Mouse (Mus musculus) ovary, adult 18-20 months (tissue): ENCODE data around the gene Dynlt1c.
"Not testable (repeated sequence)": the region's sequence is repeated elsewhere in the genome, so short reads cannot be mapped to it uniquely, and the experiment has no call there.

ENCODE experiments used
- DNase-seq: peaks from one replicate; pipeline ENCODE4 v3.0.0; 2022; ENCODE audit warnings: low spot score, mixed read lengths

Gene Dynlt1c

DNA sequence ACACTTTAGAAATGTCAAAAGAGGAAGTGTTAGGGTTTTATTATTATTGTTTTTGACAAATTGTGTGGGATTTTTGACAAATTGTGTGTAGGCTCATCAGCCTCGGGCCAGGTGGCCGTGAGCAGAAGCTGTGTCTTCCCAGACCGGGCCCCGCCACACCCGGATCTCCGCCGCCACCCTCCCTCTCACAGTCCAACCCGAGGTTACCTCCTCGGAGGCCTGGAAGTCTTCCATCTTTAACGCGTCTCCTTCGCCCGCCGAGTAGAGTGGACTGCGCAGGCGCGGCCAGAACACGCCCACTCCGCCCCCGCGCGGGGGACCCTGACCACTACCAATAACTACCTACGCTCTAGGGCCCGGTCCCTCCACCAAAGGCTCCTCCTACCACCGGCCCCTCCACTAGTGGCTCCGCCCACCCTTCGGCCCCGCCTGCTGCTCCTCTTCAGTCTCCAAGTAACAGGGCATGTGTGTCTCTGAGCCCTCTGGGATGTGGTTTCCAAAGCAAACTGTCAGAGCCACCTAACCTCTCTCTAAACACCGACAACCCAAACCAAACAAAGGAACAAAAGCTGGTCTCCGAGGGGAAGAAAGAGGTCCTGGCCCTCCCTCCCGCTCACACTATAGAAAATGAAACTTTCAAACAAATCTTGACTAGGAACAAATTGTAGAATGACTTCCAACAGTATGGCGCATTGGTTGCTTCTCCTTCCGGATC is 54.3 kb downstream of the Dynlt1c start, which contains the start of gene Dynlt1f:
Gene Dynlt1f (minus strand): TSS at position 334 of the 715 bp plus-strand sequence.
- peak; percentile 80 for DNase-seq

DNA sequence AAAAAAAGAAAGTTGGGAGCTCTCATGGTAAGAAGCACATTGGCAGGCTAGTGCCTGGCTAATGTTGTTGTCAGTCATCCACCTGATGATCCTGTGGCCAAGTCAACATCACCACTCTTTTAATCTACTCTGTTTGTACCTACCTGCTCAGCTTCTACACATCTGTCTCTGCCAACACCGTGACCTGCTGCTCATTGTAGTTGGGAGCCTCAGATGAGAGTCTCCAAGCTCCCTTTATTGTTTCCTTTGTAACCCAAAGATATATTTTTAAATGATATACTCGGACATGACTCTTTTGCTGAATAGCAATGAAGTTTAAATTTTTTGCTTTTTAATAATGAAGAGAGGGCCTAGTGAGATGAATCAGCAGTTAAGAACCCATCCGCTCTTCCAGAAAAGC is 55.0 kb downstream of the Dynlt1c start:
- not testable (repeated sequence) for DNase-seq

DNA sequence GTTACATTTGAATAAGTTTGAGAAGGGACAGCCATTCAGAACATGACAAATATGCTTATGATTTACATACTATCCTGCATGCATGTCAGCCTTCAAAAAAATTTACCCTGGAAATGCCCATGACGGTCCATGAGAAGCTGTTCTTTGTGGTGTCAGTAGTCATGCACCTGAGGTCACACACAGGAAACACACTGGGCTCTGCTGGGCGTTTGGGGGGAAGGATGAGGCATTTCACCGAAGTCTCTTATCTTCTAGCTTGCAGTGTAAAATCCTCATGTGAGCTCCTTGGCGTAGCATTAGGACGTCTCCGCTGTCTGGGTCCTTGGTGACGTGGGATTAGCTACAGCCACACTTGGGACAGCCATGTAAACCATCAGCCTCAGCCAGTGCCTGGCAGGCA is 57.3 kb downstream of the Dynlt1c start, which contains the start of gene Sytl3:
Gene Sytl3 (plus strand): TSS at position 293 of the 400 bp plus-strand sequence.
- not testable (repeated sequence) for DNase-seq
